Mouse (Mus musculus) olfactory bulb, adult 2 months (tissue): Measurements from ENCODE around the gene Adam22.

Source experiments
- CTCF ChIP-seq: fragments of 200-500 bp; IDR thresholded peaks from 2 replicates; pipeline ENCODE4 v1.5.1; 2012; ENCODE audit warnings: low read depth, mild to moderate bottlenecking, low read length, moderate library complexity; ENCODE audit not compliant: insufficient read depth
- POLR2A ChIP-seq: fragments of 200-500 bp; IDR thresholded peaks from 2 replicates; pipeline ENCODE4 v1.6.1; 2012; ENCODE audit warnings: mild to moderate bottlenecking, low read depth, low read length, moderate library complexity; ENCODE audit not compliant: insufficient read depth

DNA sequence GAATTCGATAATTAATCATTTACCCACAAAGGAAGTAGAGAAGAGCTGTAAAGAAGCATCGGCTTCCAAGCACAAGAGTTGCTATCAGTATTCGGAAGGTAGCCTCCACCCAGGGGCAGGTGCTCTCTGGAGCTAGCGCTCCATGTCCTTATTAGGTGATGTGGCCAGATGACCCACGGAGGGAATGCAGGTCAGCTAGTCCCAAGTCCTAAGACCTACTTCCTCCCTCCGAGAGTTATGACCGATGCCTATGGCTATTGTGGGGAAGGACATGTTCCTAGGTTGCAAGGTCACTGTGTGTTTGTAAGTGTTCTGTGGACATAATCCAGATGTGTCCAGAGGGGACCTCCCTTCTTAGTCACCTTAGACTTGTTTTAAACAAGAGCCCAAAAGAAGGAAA is 309.9 kb downstream of the Adam22 start:
- no peak for TF ChIP-seq CTCF
- TF ChIP-seq POLR2A = no peak
